9 mouse cellular contexts compared by ENCODE assay signal in genomic region chr17:84117756-84118155, GRCm38 (mm10).
DNase-seq lines count a peak whose midpoint lies in the region; ATAC-seq and TF ChIP-seq lines count a peak whose summit lies in the region.
"Had no signal": no experiment of that assay in that cellular context is flagged by ENCODE, and none has a peak within 500 bp of the region (broad histone marks: within the 10 kb centered on the region; RNA-seq: fewer than 3 reads in every experiment).

No protein-coding gene starts in this region.

- peak overlapping the region; percentile 72 for H3K27ac ChIP-seq in gastrocnemius, adult 2 months
- peak overlapping the region; percentile 49; the same call in 1 of the 2 replicates for H3K27ac ChIP-seq in midbrain, embryonic 10.5 days (replicated peaks)
- H3K27ac ChIP-seq in midbrain, embryonic 15.5 days: no peak overlapping the region
- H3K27ac ChIP-seq in liver, embryonic 11.5 days (ENCODE audit: low read depth, low read length): 0 out of 2 replicates have a peak overlapping the region, but pooled peaks have one; percentile 35

- peak; percentile 58 for DNase-seq in gastrocnemius, adult 2 months
- DNase-seq in gastrocnemius, adult 8-10 months (ENCODE audit: low spot score in 2 of 2): no peak
- DNase-seq in midbrain, embryonic 10.5 days (ENCODE audit: low spot score): no peak
- no peak for DNase-seq in liver, embryonic 11.5 days (ENCODE audit: low spot score)
- peak; percentile 75 for DNase-seq in thymus, postnatal 14 days
- no peak for DNase-seq in frontal cortex, postnatal 25 days (ENCODE audit: low spot score in 2 of 2)
- DNase-seq in spleen, adult 12 weeks (ENCODE audit: low spot score): no peak

- TF ChIP-seq CTCF in gastrocnemius, adult 2 months (IDR thresholded peaks at IDR 0.05): no peak

- intact Hi-C loops in gastrocnemius, adult 2 months (cut with DNase I): loop anchor here (10.0 kb wide), 2 partner anchors 213 to 307 kb away; no protein-coding TSS in a partner anchor

- WGBS in midbrain, embryonic 10.5 days: 91% methylated on average over 1 of the region's 1 CpGs
- WGBS in midbrain, embryonic 15.5 days: 82% methylated on average over 1 of the region's 1 CpGs
- WGBS in liver, embryonic 11.5 days: 58% methylated on average over 1 of the region's 1 CpGs

- H3K4me3 ChIP-seq in gastrocnemius, adult 2 months: no peak overlapping the region
- H3K4me3 ChIP-seq in midbrain, embryonic 10.5 days: no peak overlapping the region
- no peak overlapping the region for H3K4me3 ChIP-seq in midbrain, embryonic 15.5 days
- no peak overlapping the region for H3K4me3 ChIP-seq in liver, embryonic 11.5 days (ENCODE audit: low read depth, low read length)
- H3K4me3 ChIP-seq: stomach, embryonic 15.5 days had no signal

- H3K4me1 ChIP-seq in midbrain, embryonic 10.5 days: peaks cover 40% of the 10 kb centered on the region
- no peaks in the 10 kb centered on the region for H3K4me1 ChIP-seq in midbrain, embryonic 15.5 days
- H3K4me1 ChIP-seq in liver, embryonic 11.5 days (replicated peaks; ENCODE audit: control insufficient read depth, insufficient read depth, low read length): peaks cover 65% of the 10 kb centered on the region

- no peak overlapping the region for H3K4me2 ChIP-seq in midbrain, embryonic 15.5 days
- peak overlapping the region; percentile 12; the same call in 1 of the 2 replicates for H3K4me2 ChIP-seq in liver, embryonic 11.5 days
- H3K4me2 ChIP-seq: stomach, embryonic 15.5 days had no signal

- no peaks in the 10 kb centered on the region for H3K36me3 ChIP-seq in midbrain, embryonic 10.5 days
- H3K36me3 ChIP-seq in midbrain, embryonic 15.5 days (replicated peaks): no peaks in the 10 kb centered on the region
- no peaks in the 10 kb centered on the region for H3K36me3 ChIP-seq in liver, embryonic 11.5 days (ENCODE audit: control insufficient read depth, insufficient read depth, low read length)
- H3K36me3 ChIP-seq: stomach, embryonic 15.5 days had no signal

- no peak for ATAC-seq in midbrain, embryonic 15.5 days (replicated peaks)
- no peak for ATAC-seq in liver, embryonic 11.5 days (replicated peaks; ENCODE audit: low FRiP score)

- no peak overlapping the region for H3K9ac ChIP-seq in midbrain, embryonic 15.5 days
- no peak overlapping the region for H3K9ac ChIP-seq in liver, embryonic 11.5 days (ENCODE audit: low read depth, low read length)
- H3K9ac ChIP-seq: stomach, embryonic 15.5 days had no signal

- peaks cover 5% of the 10 kb centered on the region; the same call in 1 of the 2 replicates for H3K27me3 ChIP-seq in midbrain, embryonic 10.5 days (ENCODE audit: low read depth, poor library complexity, severe bottlenecking)
- no peaks in the 10 kb centered on the region for H3K27me3 ChIP-seq in midbrain, embryonic 15.5 days (replicated peaks)
- no peaks in the 10 kb centered on the region for H3K27me3 ChIP-seq in liver, embryonic 11.5 days (replicated peaks; ENCODE audit: control insufficient read depth, insufficient read depth, low read length)
- H3K27me3 ChIP-seq: stomach, embryonic 15.5 days had no signal

- H3K9me3 ChIP-seq in midbrain, embryonic 10.5 days (replicated peaks): no peaks in the 10 kb centered on the region
- H3K9me3 ChIP-seq in midbrain, embryonic 15.5 days: no peaks in the 10 kb centered on the region
- H3K9me3 ChIP-seq in liver, embryonic 11.5 days (ENCODE audit: control insufficient read depth, low read length): no peaks in the 10 kb centered on the region
- H3K9me3 ChIP-seq: stomach, embryonic 15.5 days had no signal

Comparison
In these comparisons a context has a peak if more than half of its experiments do, and no peak if none do; other contexts are left out.
1. DNase-seq: peak in gastrocnemius, adult 2 months (single experiment) and thymus, postnatal 14 days (single experiment); none in gastrocnemius, adult 8-10 months (0 of 2), midbrain, embryonic 10.5 days (single experiment), liver, embryonic 11.5 days (single experiment), frontal cortex, postnatal 25 days (0 of 2) and spleen, adult 12 weeks (single experiment).